Mouse (Mus musculus): ENCODE results near the gene Colgalt1. TPM values are rescaled to one million over a fixed set of nuclear protein-coding genes. Genes with fewer than 3 reads are reported as not detected.
A peak's percentile ranks its signal among the peaks of the same experiment; 100 is the strongest.

The Colgalt1 gene
- polyA plus RNA-seq (2014; fragmentation: Nextera tagmentation; extraction: Ambion mirVana): 45.3 and 47.2 TPM in 2 replicates

DNA sequence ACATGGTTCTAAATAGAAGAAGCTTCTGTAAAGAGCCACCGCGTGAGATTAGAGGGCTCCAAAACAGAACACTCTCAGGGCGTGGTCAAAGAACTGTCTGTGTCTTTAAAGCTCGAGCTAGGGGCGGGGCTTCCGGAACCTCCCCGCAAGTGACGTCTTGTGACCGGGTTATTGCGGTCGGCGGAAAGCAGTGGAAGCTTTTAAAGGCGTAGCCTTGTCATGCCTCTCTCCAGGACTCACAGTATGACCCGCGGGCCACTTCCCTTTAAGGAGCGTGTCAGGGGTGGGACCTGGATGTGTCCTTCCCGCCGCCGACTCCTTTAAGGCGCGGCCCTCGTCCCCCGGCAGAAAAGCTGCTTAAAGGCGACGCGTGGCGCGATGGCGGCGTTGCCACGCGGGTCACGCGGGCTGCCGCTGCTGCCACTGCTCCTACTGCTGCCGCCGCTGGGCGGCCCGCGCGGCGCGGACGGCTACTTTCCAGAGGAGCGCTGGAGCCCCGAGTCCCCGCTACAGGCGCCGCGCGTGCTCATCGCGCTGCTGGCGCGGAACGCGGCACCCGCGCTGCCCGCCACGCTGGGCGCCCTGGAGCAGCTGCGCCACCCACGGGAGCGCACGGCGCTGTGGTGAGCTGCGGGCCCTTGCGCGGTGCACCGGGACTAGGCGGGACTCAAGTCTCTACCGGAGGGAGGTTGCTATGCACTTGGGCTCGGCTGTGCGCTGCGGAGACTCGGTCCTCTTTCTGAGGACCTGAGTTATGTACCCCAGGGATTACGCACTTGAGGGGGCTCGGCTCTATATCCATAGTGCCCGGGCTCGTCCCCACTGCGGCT lies at the start of gene Colgalt1:
Gene Colgalt1 (plus strand): TSS at position 177 of the 830 bp plus-strand sequence.
- H3K9me3 ChIP-seq (replicated peaks; ENCODE audit: control insufficient read depth, low read length): no peaks in the 10 kb centered on the region
- peak within 1 kb of the TSS; percentile 86 for H3K27ac ChIP-seq (ENCODE audit: low read depth, low read length)
- DNase-seq (ENCODE audit: low spot score) (peak; percentile 100), ATAC-seq (peak; percentile 99)
- WGBS: under 1% methylated on average over 82 of the region's 82 CpGs
- H3K4me2 ChIP-seq (ENCODE audit: low read length): peak within 1 kb of the TSS; percentile 63
- peak within 1 kb of the TSS; percentile 84 for H3K4me3 ChIP-seq (ENCODE audit: low read depth, low read length)
- H3K9ac ChIP-seq (ENCODE audit: low read length): peak within 1 kb of the TSS; percentile 79
- H3K36me3 ChIP-seq (ENCODE audit: control insufficient read depth, insufficient read depth, low read length): peaks cover 30% of the 10 kb centered on the region
- no peaks in the 10 kb centered on the region for H3K27me3 ChIP-seq (replicated peaks; ENCODE audit: control insufficient read depth, insufficient read depth, low read length)
- peaks cover 7% of the 10 kb centered on the region for H3K4me1 ChIP-seq (ENCODE audit: control insufficient read depth, insufficient read depth, low read length)

- Histone ChIP-seq H3K36me3 (ENCODE audit: control insufficient read depth, insufficient read depth, low read length) (no peaks in the 10 kb centered on the region), H3K4me1 (ENCODE audit: control insufficient read depth, insufficient read depth, low read length) (peaks cover 9% of the 10 kb centered on the region; the same call in 1 of the 2 replicates), H3K9me3 (replicated peaks; ENCODE audit: control insufficient read depth, low read length) (no peaks in the 10 kb centered on the region), H3K4me2 (ENCODE audit: low read length) (no peak overlapping the region), H3K9ac (ENCODE audit: low read length) (no peak overlapping the region), H3K27ac (ENCODE audit: low read depth, low read length) (no peak overlapping the region), H3K4me3 (ENCODE audit: low read depth, low read length) (no peak overlapping the region), H3K27me3 (replicated peaks; ENCODE audit: control insufficient read depth, insufficient read depth, low read length) (peaks cover 64% of the 10 kb centered on the region)
- WGBS: 4% methylated on average over 15 of the region's 15 CpGs
- peak; percentile 80 for DNase-seq (ENCODE audit: low spot score)
- ATAC-seq: peak; percentile 33; the same call in 1 of the 2 replicates
These were observed 49.4 kb upstream of the Colgalt1 start for GRCm38 (mm10) chr8:71561401-71561800.

GRCm38 (mm10) chr8:71562751-71563150 lies 48.0 kb upstream of the Colgalt1 start:
- WGBS: under 1% methylated on average over 33 of the region's 33 CpGs
- H3K4me2 ChIP-seq (ENCODE audit: low read length): peak overlapping the region; percentile 43
- H3K27ac ChIP-seq (ENCODE audit: low read depth, low read length): no peak overlapping the region
- 0 out of 2 replicates have a peak overlapping the region, but pooled peaks have one; percentile 17 for H3K9ac ChIP-seq (ENCODE audit: low read length)
- peaks cover 9% of the 10 kb centered on the region; the same call in 1 of the 2 replicates for H3K4me1 ChIP-seq (ENCODE audit: control insufficient read depth, insufficient read depth, low read length)
- ATAC-seq: peak; percentile 75
- no peaks in the 10 kb centered on the region for H3K36me3 ChIP-seq (ENCODE audit: control insufficient read depth, insufficient read depth, low read length)
- H3K27me3 ChIP-seq (replicated peaks; ENCODE audit: control insufficient read depth, insufficient read depth, low read length): peaks cover 51% of the 10 kb centered on the region
- DNase-seq (ENCODE audit: low spot score): peak; percentile 53
- H3K9me3 ChIP-seq (replicated peaks; ENCODE audit: control insufficient read depth, low read length): no peaks in the 10 kb centered on the region
- H3K4me3 ChIP-seq (ENCODE audit: low read depth, low read length): 0 out of 2 replicates have a peak overlapping the region, but pooled peaks have one; percentile 11

- ATAC-seq (no peak), DNase-seq (ENCODE audit: low spot score) (no peak)
- WGBS: 90% methylated on average over 4 of the region's 4 CpGs
- Histone ChIP-seq H3K4me1 (ENCODE audit: control insufficient read depth, insufficient read depth, low read length) (0 out of 2 replicates have a peak, but pooled peaks cover 4% of the 10 kb centered on the region), H3K4me3 (ENCODE audit: low read depth, low read length) (no peak overlapping the region), H3K27ac (ENCODE audit: low read depth, low read length) (no peak overlapping the region), H3K36me3 (ENCODE audit: control insufficient read depth, insufficient read depth, low read length) (no peaks in the 10 kb centered on the region), H3K4me2 (ENCODE audit: low read length) (no peak overlapping the region), H3K9me3 (replicated peaks; ENCODE audit: control insufficient read depth, low read length) (no peaks in the 10 kb centered on the region), H3K9ac (ENCODE audit: low read length) (no peak overlapping the region), H3K27me3 (replicated peaks; ENCODE audit: control insufficient read depth, insufficient read depth, low read length) (peaks cover 39% of the 10 kb centered on the region)
These were observed 46.8 kb upstream of the Colgalt1 start for GRCm38 (mm10) chr8:71563992-71564391.

GRCm38 (mm10) chr8:71566501-71566900 lies 44.3 kb upstream of the Colgalt1 start, which contains the start of gene Nxnl1:
Gene Nxnl1 (minus strand): TSS chr8:71566601.
- Histone ChIP-seq H3K4me1 (ENCODE audit: control insufficient read depth, insufficient read depth, low read length) (peaks cover 10% of the 10 kb centered on the region; the same call in 1 of the 2 replicates), H3K9ac (ENCODE audit: low read length) (no peak within 1 kb of the TSS), H3K4me3 (ENCODE audit: low read depth, low read length) (no peak within 1 kb of the TSS), H3K27ac (ENCODE audit: low read depth, low read length) (no peak within 1 kb of the TSS), H3K4me2 (ENCODE audit: low read length) (no peak within 1 kb of the TSS), H3K9me3 (replicated peaks; ENCODE audit: control insufficient read depth, low read length) (no peaks in the 10 kb centered on the region), H3K36me3 (ENCODE audit: control insufficient read depth, insufficient read depth, low read length) (no peaks in the 10 kb centered on the region), H3K27me3 (replicated peaks; ENCODE audit: control insufficient read depth, insufficient read depth, low read length) (peaks cover 16% of the 10 kb centered on the region)
- 49% methylated on average over 3 of the region's 3 CpGs for WGBS
- no peak for ATAC-seq
- DNase-seq (ENCODE audit: low spot score): no peak

- H3K4me3 ChIP-seq (ENCODE audit: low read depth, low read length): no peak overlapping the region
- WGBS: 81% methylated on average over 7 of the region's 7 CpGs
- H3K9me3 ChIP-seq (replicated peaks; ENCODE audit: control insufficient read depth, low read length): no peaks in the 10 kb centered on the region
- no peak overlapping the region for H3K9ac ChIP-seq (ENCODE audit: low read length)
- peaks cover 21% of the 10 kb centered on the region for H3K4me1 ChIP-seq (ENCODE audit: control insufficient read depth, insufficient read depth, low read length)
- no peak overlapping the region for H3K4me2 ChIP-seq (ENCODE audit: low read length)
- ATAC-seq: no peak
- H3K36me3 ChIP-seq (ENCODE audit: control insufficient read depth, insufficient read depth, low read length): no peaks in the 10 kb centered on the region
- no peak for DNase-seq (ENCODE audit: low spot score)
- H3K27me3 ChIP-seq (replicated peaks; ENCODE audit: control insufficient read depth, insufficient read depth, low read length): peaks cover 6% of the 10 kb centered on the region
- no peak overlapping the region for H3K27ac ChIP-seq (ENCODE audit: low read depth, low read length)
These were observed 43.2 kb upstream of the Colgalt1 start for GRCm38 (mm10) chr8:71567587-71567986.

- WGBS: 11% methylated on average over 13 of the region's 13 CpGs
- H3K4me3 ChIP-seq (ENCODE audit: low read depth, low read length): peak within 1 kb of the TSS; percentile 64
- peak within 1 kb of the TSS; percentile 81 for H3K4me2 ChIP-seq (ENCODE audit: low read length)
- peak within 1 kb of the TSS; percentile 75 for H3K9ac ChIP-seq (ENCODE audit: low read length)
- no peaks in the 10 kb centered on the region for H3K9me3 ChIP-seq (replicated peaks; ENCODE audit: control insufficient read depth, low read length)
- DNase-seq (ENCODE audit: low spot score) (peak; percentile 77), ATAC-seq (no peak)
- H3K27me3 ChIP-seq (replicated peaks; ENCODE audit: control insufficient read depth, insufficient read depth, low read length): no peaks in the 10 kb centered on the region
- no peaks in the 10 kb centered on the region for H3K36me3 ChIP-seq (ENCODE audit: control insufficient read depth, insufficient read depth, low read length)
- H3K27ac ChIP-seq (ENCODE audit: low read depth, low read length): peak within 1 kb of the TSS; percentile 79
- peaks cover 23% of the 10 kb centered on the region for H3K4me1 ChIP-seq (ENCODE audit: control insufficient read depth, insufficient read depth, low read length)
These were observed 42.3 kb upstream of the Colgalt1 start, which contains the start of gene Slc27a1 for GRCm38 (mm10) chr8:71568387-71568937. Gene Slc27a1 (plus strand): TSS chr8:71568882.

DNA sequence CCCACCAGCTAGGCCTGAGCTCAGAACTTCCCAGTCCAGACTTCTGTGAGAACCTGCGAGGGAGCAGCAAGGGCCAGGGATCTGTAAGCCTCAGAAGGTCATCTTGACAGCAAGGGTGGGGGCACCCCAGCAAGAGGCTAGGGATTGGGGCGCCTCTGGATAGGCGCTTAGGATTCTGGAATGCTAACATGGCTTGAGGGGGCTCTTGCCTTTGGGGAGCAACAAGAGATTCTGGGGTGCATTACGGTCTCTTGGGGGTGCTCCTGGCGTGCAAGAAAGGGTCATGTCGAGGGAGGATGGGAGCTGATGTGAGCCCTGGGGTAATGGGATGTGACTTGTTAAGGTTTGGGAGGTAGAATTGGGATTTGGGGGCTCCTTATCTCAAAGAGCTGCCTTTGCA lies 41.9 kb upstream of the Colgalt1 start:
- H3K27me3 ChIP-seq (replicated peaks; ENCODE audit: control insufficient read depth, insufficient read depth, low read length): no peaks in the 10 kb centered on the region
- peak overlapping the region; percentile 79 for H3K27ac ChIP-seq (ENCODE audit: low read depth, low read length)
- no peaks in the 10 kb centered on the region for H3K9me3 ChIP-seq (replicated peaks; ENCODE audit: control insufficient read depth, low read length)
- H3K4me2 ChIP-seq (ENCODE audit: low read length): peak overlapping the region; percentile 81
- H3K9ac ChIP-seq (ENCODE audit: low read length): peak overlapping the region; percentile 75
- peak overlapping the region; percentile 64 for H3K4me3 ChIP-seq (ENCODE audit: low read depth, low read length)
- no peak for ATAC-seq
- WGBS: 14% methylated on average over 6 of the region's 6 CpGs
- peaks cover 23% of the 10 kb centered on the region for H3K4me1 ChIP-seq (ENCODE audit: control insufficient read depth, insufficient read depth, low read length)
- no peaks in the 10 kb centered on the region for H3K36me3 ChIP-seq (ENCODE audit: control insufficient read depth, insufficient read depth, low read length)
- no peak for DNase-seq (ENCODE audit: low spot score)

Data from forebrain, embryonic 14.5 days (tissue).